Mouse (Mus musculus) stomach, embryonic 14.5 days (tissue): ENCODE measurements at regions not wholly inside any gene's neighbourhood (a gene's known extent, or its start where the extent isn't known, plus 50 kb on each side); places are given as distances from the start of the nearest gene placed in this dataset.
A peak's percentile ranks its signal among the peaks of the same experiment; 100 is the strongest.

Source experiments
- ATAC-seq: fragments of 200-750 bp; cut with Nextera tagmentation; 2 replicates; pipeline ENCODE4 v1.8.0; 2017; ENCODE audit warnings: low read depth, moderate TSS enrichment; ENCODE audit not compliant: insufficient number of reproducible peaks, insufficient read depth, low FRiP score
- H3K27ac ChIP-seq: fragments of 300-500 bp; sonication (generic); 2 replicates; pipeline ENCODE4 v1.5.1; 2014; ENCODE audit warnings: mild to moderate bottlenecking, low read length, moderate library complexity, mixed read lengths
- H3K27me3 ChIP-seq: fragments of 300-500 bp; sonication (generic); 2 replicates; pipeline ENCODE4 v1.6.1; 2014; ENCODE audit warnings: low read length, control low read depth, mixed read lengths; ENCODE audit not compliant: control insufficient read depth, insufficient read depth
- H3K36me3 ChIP-seq: fragments of 300-500 bp; sonication (generic); 2 replicates; pipeline ENCODE4 v1.6.1; 2014; ENCODE audit warnings: mild to moderate bottlenecking, control low read depth, low read length, moderate library complexity, mixed read lengths; ENCODE audit not compliant: control insufficient read depth, insufficient read depth
- H3K4me1 ChIP-seq: fragments of 300-500 bp; sonication (generic); 2 replicates; pipeline ENCODE4 v1.6.1; 2014; ENCODE audit warnings: low read length, control low read depth, mixed read lengths; ENCODE audit not compliant: control insufficient read depth, insufficient read depth
- H3K4me2 ChIP-seq: fragments of 300-500 bp; sonication (generic); replicated peaks from 2 replicates; pipeline ENCODE4 v1.6.1; 2014; ENCODE audit warnings: low read depth, low read length, control low read depth
- H3K4me3 ChIP-seq: fragments of 300-500 bp; sonication (generic); 2 replicates; pipeline ENCODE4 v1.5.1; 2014; ENCODE audit warnings: low read depth, low read length, control low read depth
- H3K9ac ChIP-seq: fragments of 300-500 bp; sonication (generic); replicated peaks from 2 replicates; pipeline ENCODE4 v1.6.1; 2014; ENCODE audit warnings: low read depth, mild to moderate bottlenecking, control low read depth, low read length, moderate library complexity, mixed read lengths
- H3K9me3 ChIP-seq: fragments of 300-500 bp; sonication (generic); 2 replicates; pipeline ENCODE4 v1.6.1; 2016; ENCODE audit warnings: low read depth, low read length, control low read depth; ENCODE audit not compliant: control insufficient read depth
- WGBS: fragments of 180-500 bp; shearing (Covaris S2); extraction: QIAGEN DNeasy Blood & Tissue Kit; methylation state at CpG from one replicate; pipeline ENCODE4 v1.1.7; 2014; 5-methylcytosine and 5-hydroxymethylcytosine counted together

GRCm38 (mm10) chr2:133430741-133431438 lies 121.1 kb upstream of the Bmp2 start:
- Histone ChIP-seq H3K27ac (no peak overlapping the region), H3K36me3 (no peaks in the 10 kb centered on the region)

DNA sequence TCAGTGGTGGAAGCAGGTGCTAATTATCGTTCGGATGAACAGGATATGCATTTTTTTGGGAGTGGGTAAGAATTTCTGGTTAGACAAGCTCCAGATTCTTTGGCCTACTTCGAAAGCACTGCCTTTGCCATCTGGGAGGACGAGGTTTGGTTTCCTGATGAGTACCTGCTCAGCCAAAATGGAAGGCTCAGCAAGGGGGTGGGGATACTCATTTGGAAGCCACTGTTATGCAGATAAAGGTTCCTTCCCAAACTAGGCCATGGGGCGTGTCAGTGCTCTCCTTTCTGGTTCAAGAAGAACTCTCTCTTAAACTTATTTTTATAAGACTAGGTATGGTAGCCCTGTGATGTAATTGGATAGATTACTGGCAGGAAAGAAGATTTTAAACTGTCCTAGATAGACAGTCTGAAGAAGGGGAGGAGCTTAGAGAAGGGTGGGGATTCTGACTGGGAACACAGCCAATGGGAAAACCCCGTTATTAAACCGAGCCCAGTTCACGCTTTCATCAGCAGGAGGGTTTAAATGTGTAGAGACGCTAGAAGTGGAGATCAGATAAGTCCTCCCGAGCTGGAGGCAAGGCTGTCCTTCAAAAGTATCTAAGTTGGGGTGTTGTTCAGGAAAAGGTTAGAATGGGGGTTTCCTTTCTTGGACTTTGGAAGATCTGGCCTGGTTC lies 119.7 kb upstream of the Bmp2 start:
- Histone ChIP-seq H3K4me2 (no peak overlapping the region), H3K9me3 (no peaks in the 10 kb centered on the region), H3K4me1 (no peaks in the 10 kb centered on the region), H3K36me3 (no peaks in the 10 kb centered on the region), H3K27ac (no peak overlapping the region), H3K9ac (no peak overlapping the region), H3K27me3 (no peaks in the 10 kb centered on the region), H3K4me3 (no peak overlapping the region)
- 90% methylated on average over 10 of the region's 10 CpGs for WGBS
- no peak for ATAC-seq

More at GRCm38 (mm10) chr2:133430741-133431438, 121.1 kb upstream of the Bmp2 start:
- no peak overlapping the region for H3K9ac ChIP-seq
- 43% methylated on average over 4 of the region's 4 CpGs for WGBS
- H3K4me2 ChIP-seq, result no peak overlapping the region
- no peak overlapping the region for H3K4me3 ChIP-seq
- no peak for ATAC-seq
- no peaks in the 10 kb centered on the region for H3K27me3 ChIP-seq
- no peaks in the 10 kb centered on the region for H3K4me1 ChIP-seq
- H3K9me3 ChIP-seq, result no peaks in the 10 kb centered on the region

- Histone ChIP-seq H3K4me2 (0 out of 2 replicates have a peak overlapping the region, but pooled peaks have one; percentile 7), H3K4me3 (0 out of 2 replicates have a peak overlapping the region, but pooled peaks have one; percentile 5), H3K27ac (no peak overlapping the region), H3K36me3 (no peaks in the 10 kb centered on the region), H3K4me1 (no peaks in the 10 kb centered on the region), H3K27me3 (no peaks in the 10 kb centered on the region), H3K9me3 (no peaks in the 10 kb centered on the region), H3K9ac (no peak overlapping the region)
- ATAC-seq, result no peak; the same call in 1 of the 2 replicates
- 57% methylated on average over 22 of the region's 22 CpGs for WGBS
These were observed 114.8 kb upstream of the Bmp2 start for GRCm38 (mm10) chr2:133436913-133437843.

DNA sequence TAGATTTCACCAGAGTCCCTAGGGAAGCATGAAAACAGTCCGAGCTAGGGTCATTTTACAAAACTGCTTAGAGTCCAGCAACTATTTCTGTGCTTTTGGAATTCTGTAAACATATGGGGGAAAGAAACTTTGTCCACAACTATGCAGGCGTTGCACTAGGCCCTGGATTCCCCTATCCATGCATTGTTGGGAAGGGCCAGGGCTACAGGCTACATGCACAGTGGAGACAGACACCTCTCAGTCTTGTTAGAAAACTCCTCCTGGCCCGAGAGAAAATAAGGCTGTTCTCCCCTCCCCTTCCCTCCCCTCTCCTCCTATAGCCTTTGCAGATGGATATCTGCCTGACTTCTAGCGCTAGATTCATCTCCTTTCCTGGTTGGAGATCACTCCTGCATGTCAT lies 113.9 kb upstream of the Bmp2 start:
- H3K4me3 ChIP-seq, result no peak overlapping the region
- H3K36me3 ChIP-seq, result no peaks in the 10 kb centered on the region
- no peaks in the 10 kb centered on the region for H3K9me3 ChIP-seq
- no peaks in the 10 kb centered on the region for H3K4me1 ChIP-seq
- WGBS, result 52% methylated on average over 4 of the region's 4 CpGs
- H3K9ac ChIP-seq, result no peak overlapping the region
- no peak for ATAC-seq
- no peaks in the 10 kb centered on the region for H3K27me3 ChIP-seq
- no peak overlapping the region for H3K4me2 ChIP-seq
- no peak overlapping the region for H3K27ac ChIP-seq

DNA sequence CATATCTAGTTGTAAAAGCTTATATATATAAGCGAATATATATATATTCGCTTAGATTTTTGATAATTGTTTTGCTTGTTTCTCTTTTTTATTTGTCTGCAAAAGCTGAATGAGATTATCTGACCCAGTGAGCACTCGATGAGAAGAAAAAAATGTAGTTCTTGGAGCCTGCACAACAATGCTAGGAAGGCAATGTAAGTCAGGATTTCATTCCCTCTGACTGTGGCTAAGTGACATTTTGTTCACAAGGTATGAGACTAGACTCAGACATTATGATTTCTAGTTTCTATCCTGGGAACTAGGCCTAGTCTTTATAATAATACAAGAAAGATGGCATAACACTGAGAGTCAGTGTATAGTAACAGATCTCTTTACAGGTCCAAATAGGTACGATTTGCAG lies 108.9 kb upstream of the Bmp2 start:
- Histone ChIP-seq H3K4me2 (no peak overlapping the region), H3K27ac (no peak overlapping the region), H3K27me3 (no peaks in the 10 kb centered on the region), H3K36me3 (no peaks in the 10 kb centered on the region), H3K9me3 (no peaks in the 10 kb centered on the region), H3K4me3 (no peak overlapping the region), H3K9ac (no peak overlapping the region), H3K4me1 (no peaks in the 10 kb centered on the region)
- ATAC-seq, result no peak
- WGBS, result 88% methylated on average over 4 of the region's 4 CpGs

GRCm38 (mm10) chr2:133443490-133443889 lies 108.5 kb upstream of the Bmp2 start:
- Histone ChIP-seq H3K27me3 (no peaks in the 10 kb centered on the region), H3K9ac (no peak overlapping the region), H3K4me3 (no peak overlapping the region), H3K27ac (no peak overlapping the region), H3K4me2 (no peak overlapping the region), H3K36me3 (no peaks in the 10 kb centered on the region), H3K4me1 (no peaks in the 10 kb centered on the region), H3K9me3 (no peaks in the 10 kb centered on the region)
- no peak for ATAC-seq
- WGBS, result 85% methylated on average over 2 of the region's 2 CpGs

- no peaks in the 10 kb centered on the region for H3K36me3 ChIP-seq
- no peak for ATAC-seq
- H3K4me3 ChIP-seq, result no peak overlapping the region
- H3K9me3 ChIP-seq, result no peaks in the 10 kb centered on the region
- H3K27ac ChIP-seq, result no peak overlapping the region
- H3K4me2 ChIP-seq, result no peak overlapping the region
- no peak overlapping the region for H3K9ac ChIP-seq
- H3K4me1 ChIP-seq, result no peaks in the 10 kb centered on the region
- no peaks in the 10 kb centered on the region for H3K27me3 ChIP-seq
- WGBS, result 73% methylated on average over 6 of the region's 6 CpGs
These were observed 99.0 kb upstream of the Bmp2 start for GRCm38 (mm10) chr2:133452947-133453346.

DNA sequence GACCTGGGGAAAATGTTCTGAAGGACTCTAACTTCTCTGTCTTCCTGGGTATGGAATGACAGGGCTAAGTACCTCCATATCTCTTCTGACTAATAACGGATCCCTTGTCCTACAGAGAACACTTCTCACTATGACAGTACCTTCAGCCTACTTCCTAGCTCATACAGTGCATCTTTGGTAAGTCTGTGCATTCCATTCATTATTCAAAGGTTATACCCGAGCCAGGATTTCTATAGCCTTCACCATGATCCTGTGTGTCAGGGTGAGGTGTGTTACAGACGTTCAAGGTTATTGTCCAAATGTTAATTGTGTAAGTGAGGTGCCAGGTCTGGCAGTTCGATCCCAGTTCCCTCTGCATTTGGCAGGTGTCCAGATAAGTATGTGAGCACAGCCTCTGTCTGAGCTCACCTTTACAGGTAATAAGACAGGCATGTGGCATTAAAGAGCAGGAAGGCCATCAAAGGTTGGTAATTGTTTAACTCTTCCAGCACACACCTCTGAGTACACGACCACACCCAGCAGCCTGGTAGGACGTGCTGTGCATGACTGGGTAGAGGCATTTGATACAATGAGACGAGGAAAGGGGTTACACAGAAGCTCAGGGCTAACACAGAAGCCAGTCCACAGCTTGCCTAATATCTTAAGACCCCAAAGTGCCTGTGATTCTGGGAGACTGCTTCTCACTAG lies 96.3 kb upstream of the Bmp2 start:
- ATAC-seq, result peak; percentile 92
- no peaks in the 10 kb centered on the region for H3K36me3 ChIP-seq
- H3K4me2 ChIP-seq, result no peak overlapping the region
- no peak overlapping the region for H3K4me3 ChIP-seq
- H3K27ac ChIP-seq, result no peak overlapping the region
- WGBS, result 58% methylated on average over 7 of the region's 7 CpGs
- no peaks in the 10 kb centered on the region for H3K27me3 ChIP-seq
- H3K4me1 ChIP-seq, result no peaks in the 10 kb centered on the region
- H3K9me3 ChIP-seq, result no peaks in the 10 kb centered on the region
- no peak overlapping the region for H3K9ac ChIP-seq
